Mouse (Mus musculus) heart, postnatal 0 days (tissue): ENCODE data around the gene Tgif2.

Experiments
- CTCF ChIP-seq: IDR thresholded peaks from 2 replicates; pipeline ENCODE4 v1.5.1; 2016; ENCODE audit warnings: antibody characterized with exemption, control low read depth, low read depth
- EP300 ChIP-seq: IDR thresholded peaks from 2 replicates; pipeline ENCODE4 v1.6.1; 2016; ENCODE audit warnings: antibody characterized with exemption, low read depth

DNA sequence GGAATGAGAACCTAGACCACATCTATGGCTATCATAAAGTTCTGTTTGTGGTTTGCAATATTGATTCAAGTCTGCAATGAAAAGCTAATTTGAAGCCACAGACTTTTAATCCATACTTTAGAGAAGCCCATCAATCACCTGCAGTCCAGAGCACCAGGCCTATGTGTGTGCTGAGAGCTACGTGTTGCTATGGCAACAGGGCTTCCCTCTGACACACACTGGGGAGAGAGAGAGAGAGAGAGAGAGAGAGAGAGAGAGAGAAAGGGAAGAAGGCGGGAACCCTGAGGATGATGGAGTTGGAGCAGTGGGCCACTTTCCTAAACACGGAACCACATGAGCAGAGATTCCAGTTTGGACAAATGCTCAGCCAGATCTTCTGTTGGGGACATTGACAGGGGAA is 52.4 kb downstream of the Tgif2 start:
- no peak for TF ChIP-seq CTCF
- TF ChIP-seq EP300: no peak
